Mouse (Mus musculus): ENCODE measurements around the gene Sv2a.

The Sv2a gene

DNA sequence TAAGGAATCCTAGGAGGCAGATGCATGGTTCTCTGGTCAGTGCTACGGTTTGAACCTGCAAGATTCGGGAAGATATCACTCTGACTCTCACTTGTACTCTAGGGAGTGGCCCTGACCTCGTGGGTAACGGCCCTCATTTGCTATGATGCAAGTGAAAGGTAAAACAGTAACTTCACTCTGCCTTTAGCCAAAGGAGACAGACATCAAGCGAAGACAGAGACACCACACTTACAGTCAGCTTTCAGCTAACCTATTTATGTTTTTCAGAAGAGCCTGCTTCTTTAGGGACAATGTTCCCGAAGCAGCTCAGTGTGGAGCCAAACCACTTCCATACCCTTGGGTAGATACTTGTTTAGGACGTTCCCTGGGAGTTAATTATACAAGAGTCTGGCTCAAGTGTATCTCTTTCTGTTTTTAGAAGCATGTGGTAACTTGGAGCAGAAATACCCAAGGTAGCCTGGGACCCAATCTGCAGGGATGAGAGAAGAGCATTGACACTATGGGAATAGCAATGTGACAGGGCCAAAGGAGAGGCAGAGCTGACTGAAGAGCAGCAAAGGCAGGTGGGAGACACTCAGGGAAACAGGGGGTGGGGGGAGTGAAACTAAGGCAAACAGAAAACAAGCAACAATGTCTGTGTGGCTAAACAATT is 63.1 kb downstream of the Sv2a start:
- no peak for DNase-seq (ENCODE audit: low read depth, low spot score)
